Comparison of ENCODE assay signal across 10 mouse cellular contexts in the genomic region with DNA sequence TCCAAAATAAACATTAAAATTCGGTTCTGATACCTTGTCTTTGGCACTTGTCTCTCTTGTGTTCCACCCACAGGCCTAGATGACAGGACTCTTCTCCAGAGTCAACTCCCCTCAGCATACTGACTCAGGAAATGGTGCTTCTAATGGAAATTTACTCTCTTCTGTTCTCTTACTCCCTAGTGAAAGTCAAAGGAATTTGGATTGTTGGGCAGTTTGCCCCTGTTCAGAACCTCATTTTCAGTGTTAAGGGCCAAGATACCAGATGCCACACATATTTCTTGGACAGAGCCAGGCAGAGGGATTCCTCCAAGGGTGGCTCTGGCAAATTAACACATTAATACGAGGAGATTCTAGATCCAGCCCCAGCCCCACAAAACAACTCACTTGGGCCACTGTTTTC. TPM values are rescaled to one million over a fixed set of nuclear protein-coding genes. Genes with fewer than 3 reads are reported as not detected.
A peak's percentile ranks its signal among the peaks of the same experiment; 100 is the strongest.
DNase-seq lines count a peak whose midpoint lies in the region; ATAC-seq and TF ChIP-seq lines count a peak whose summit lies in the region.
"Had no signal": no experiment of that assay in that cellular context is flagged by ENCODE, and none has a peak within 500 bp of the region (broad histone marks: within the 10 kb centered on the region; RNA-seq: fewer than 3 reads in every experiment).

No protein-coding gene starts in this region.

- no peak overlapping the region for H3K4me3 ChIP-seq in limb, embryonic 13.5 days
- H3K4me3 ChIP-seq in limb, embryonic 10.5 days = no peak overlapping the region
- no peak overlapping the region for H3K4me3 ChIP-seq in stomach, postnatal 0 days (ENCODE audit: low read depth, low read length)
- H3K4me3 ChIP-seq: hindbrain, embryonic 13.5 days had no signal

- no peaks in the 10 kb centered on the region for H3K27me3 ChIP-seq in limb, embryonic 13.5 days
- H3K27me3 ChIP-seq in limb, embryonic 10.5 days (ENCODE audit: low read depth, poor library complexity, severe bottlenecking) = no peaks in the 10 kb centered on the region
- H3K27me3 ChIP-seq in stomach, postnatal 0 days (ENCODE audit: control insufficient read depth, insufficient read depth, low read length) = no peaks in the 10 kb centered on the region
- H3K27me3 ChIP-seq: hindbrain, embryonic 13.5 days had no signal

- peak; percentile 23 for DNase-seq in adrenal gland, postnatal 10 days
- DNase-seq in adrenal gland, adult 8-10 months = no peak
- no peak for DNase-seq in limb, embryonic 10.5 days (ENCODE audit: low spot score)
- peak; percentile 16 to 22 for DNase-seq in cerebellum, postnatal 25 days
- DNase-seq in lung, postnatal 14 days = peak; percentile 11
- no peak for DNase-seq in right cerebral cortex, postnatal 10 days (ENCODE audit: low spot score in 2 of 2)
- DNase-seq in stomach, postnatal 0 days (ENCODE audit: low spot score) = no peak

- peaks cover 6% of the 10 kb centered on the region; the same call in 1 of the 2 replicates for H3K4me1 ChIP-seq in limb, embryonic 13.5 days
- H3K4me1 ChIP-seq in limb, embryonic 10.5 days = no peaks in the 10 kb centered on the region
- no peaks in the 10 kb centered on the region for H3K4me1 ChIP-seq in stomach, postnatal 0 days (replicated peaks; ENCODE audit: control insufficient read depth, insufficient read depth)
- H3K4me1 ChIP-seq: hindbrain, embryonic 13.5 days had no signal

- no peaks in the 10 kb centered on the region for H3K9me3 ChIP-seq in limb, embryonic 13.5 days
- H3K9me3 ChIP-seq in limb, embryonic 10.5 days (replicated peaks) = no peaks in the 10 kb centered on the region
- H3K9me3 ChIP-seq in stomach, postnatal 0 days (ENCODE audit: control insufficient read depth, low read length) = no peaks in the 10 kb centered on the region
- H3K9me3 ChIP-seq: hindbrain, embryonic 13.5 days had no signal

- no peak overlapping the region for H3K4me2 ChIP-seq in limb, embryonic 13.5 days (replicated peaks)
- H3K4me2 ChIP-seq in stomach, postnatal 0 days (replicated peaks; ENCODE audit: low read depth) = no peak overlapping the region
- H3K4me2 ChIP-seq: hindbrain, embryonic 13.5 days had no signal

- 74% methylated on average over 2 of the region's 2 CpGs for WGBS in limb, embryonic 13.5 days
- 85% methylated on average over 2 of the region's 2 CpGs for WGBS in limb, embryonic 10.5 days
- WGBS in stomach, postnatal 0 days = 46% methylated on average over 2 of the region's 2 CpGs

- no peak overlapping the region for H3K9ac ChIP-seq in limb, embryonic 13.5 days
- no peak overlapping the region for H3K9ac ChIP-seq in stomach, postnatal 0 days (ENCODE audit: low read length)
- H3K9ac ChIP-seq: hindbrain, embryonic 13.5 days had no signal

- H3K27ac ChIP-seq in limb, embryonic 13.5 days = peak overlapping the region; percentile 28; the same call in 1 of the 2 replicates
- H3K27ac ChIP-seq in limb, embryonic 10.5 days = no peak overlapping the region
- no peak overlapping the region for H3K27ac ChIP-seq in stomach, postnatal 0 days (replicated peaks)
- H3K27ac ChIP-seq: hindbrain, embryonic 13.5 days; macrophage had no signal

- peaks cover 12% of the 10 kb centered on the region; the same call in 1 of the 2 replicates for H3K36me3 ChIP-seq in limb, embryonic 13.5 days
- H3K36me3 ChIP-seq in limb, embryonic 10.5 days = peaks cover 14% of the 10 kb centered on the region; the same call in 1 of the 2 replicates
- no peaks in the 10 kb centered on the region for H3K36me3 ChIP-seq in stomach, postnatal 0 days (ENCODE audit: control insufficient read depth, insufficient read depth, low read length)
- H3K36me3 ChIP-seq: hindbrain, embryonic 13.5 days had no signal

- no peak for TF ChIP-seq CTCF in stomach, postnatal 0 days (IDR thresholded peaks at IDR 0.05; ENCODE audit: low read depth)

- no peak for ATAC-seq in limb, embryonic 13.5 days (ENCODE audit: low FRiP score, low read depth)
- ATAC-seq in stomach, postnatal 0 days (ENCODE audit: low FRiP score, low TSS enrichment) = no peak

- TF ChIP-seq EP300 in stomach, postnatal 0 days (optimal IDR thresholded peaks at IDR 0.05) = no peak

RNA-seq across cellular contexts. Expression of a gene that starts 12.9 kb away (rescaled TPM):
- total RNA-seq in adrenal gland, postnatal 10 days (2021) = 10 to 100 TPM; 57.2 to 88.0 TPM
- 100 to 1,000 TPM; 111 to 177 (median 141) TPM for total RNA-seq in adrenal gland, adult 8-10 months (2022)
- 42.1 and 45.5 TPM in 2 replicates for polyA plus RNA-seq in limb, embryonic 13.5 days (2015; fragmentation: Nextera tagmentation; extraction: Ambion mirVana)
- polyA plus RNA-seq in limb, embryonic 10.5 days (2016; fragmentation: Nextera tagmentation; extraction: Ambion mirVana) = 37.3 and 44.5 TPM in 2 replicates
- 5.9 and 6.2 TPM in 2 replicates for polyA plus RNA-seq in stomach, postnatal 0 days (2015; fragmentation: Nextera tagmentation; extraction: Ambion mirVana)
- polyA plus RNA-seq: macrophage had no signal

Comparison
In these comparisons a context has a peak if more than half of its experiments do, and no peak if none do; other contexts are left out.
1. DNase-seq: peak in adrenal gland, postnatal 10 days (single experiment), cerebellum, postnatal 25 days (2 of 2) and lung, postnatal 14 days (single experiment); none in adrenal gland, adult 8-10 months (single experiment), limb, embryonic 10.5 days (single experiment), right cerebral cortex, postnatal 10 days (0 of 2) and stomach, postnatal 0 days (single experiment).